In genomic region chr12:111912802-111913201, GRCm38 (mm10) we compare ENCODE assay signal across 24 mouse cellular contexts. TPM values are rescaled to one million over a fixed set of nuclear protein-coding genes. Genes with fewer than 3 reads are reported as not detected.
"Had no signal": no experiment of that assay in that cellular context is flagged by ENCODE, and none has a peak within 500 bp of the region (broad histone marks: within the 10 kb centered on the region; RNA-seq: fewer than 3 reads in every experiment).

No protein-coding gene starts in this region.

- H3K27me3 ChIP-seq: stomach, embryonic 15.5 days had no signal

- H3K27ac ChIP-seq: kidney, postnatal 0 days; layer of hippocampus, adult 2 months; limb, embryonic 10.5 days; limb, embryonic 13.5 days; liver, embryonic 12.5 days; liver, embryonic 15.5 days; macrophage; neural tube, embryonic 13.5 days; stomach, embryonic 15.5 days had no signal

- H3K4me2 ChIP-seq: limb, embryonic 13.5 days; liver, embryonic 12.5 days; liver, embryonic 15.5 days; midbrain, embryonic 11.5 days; neural tube, embryonic 13.5 days; stomach, embryonic 15.5 days had no signal

- H3K4me3 ChIP-seq: layer of hippocampus, adult 2 months; limb, embryonic 10.5 days; limb, embryonic 13.5 days; liver, embryonic 12.5 days; liver, embryonic 15.5 days; megakaryocyte, embryonic 14.5 days; neural tube, embryonic 13.5 days; stomach, embryonic 15.5 days had no signal

- H3K9me3 ChIP-seq: limb, embryonic 10.5 days; limb, embryonic 13.5 days; liver, embryonic 12.5 days; liver, embryonic 15.5 days; megakaryocyte, embryonic 14.5 days; neural tube, embryonic 13.5 days; stomach, embryonic 15.5 days had no signal

- ATAC-seq: intestine, postnatal 0 days; liver, embryonic 12.5 days; lung, postnatal 0 days had no signal

- DNase-seq: kidney, adult 2 months; kidney, postnatal 25 days; layer of hippocampus, adult 9-11 months; liver; lung, adult 2 months; midbrain, embryonic 14.5 days; retina, postnatal 1 day; right cerebral cortex, postnatal 4 days; thymus, adult 18-20 months; thymus, postnatal 36 days had no signal

- H3K9ac ChIP-seq: limb, embryonic 13.5 days; liver, embryonic 12.5 days; liver, embryonic 15.5 days; neural tube, embryonic 13.5 days; stomach, embryonic 15.5 days had no signal

- H3K36me3 ChIP-seq: limb, embryonic 10.5 days; limb, embryonic 13.5 days; liver, embryonic 12.5 days; liver, embryonic 15.5 days; neural tube, embryonic 13.5 days; stomach, embryonic 15.5 days had no signal

RNA-seq across cellular contexts. Expression of gene Tdrd9, which starts 58.6 kb away (rescaled TPM):
- total RNA-seq: neutrophil, adult 5-6 weeks had no signal
- polyA plus RNA-seq: kidney, adult 2 months; macrophage had no signal
